Mouse (Mus musculus) ES-Bruce4 (cell line): ENCODE data around the gene Dhx37. TPM values are rescaled to one million over a fixed set of nuclear protein-coding genes. Genes with fewer than 3 reads are reported as not detected.
"Not testable (repeated sequence)": the region's sequence is repeated elsewhere in the genome, so short reads cannot be mapped to it uniquely, and the experiment has no call there.

ENCODE experiments used
- H3K27ac ChIP-seq: 2 replicates; pipeline ENCODE4 v1.5.1; 2012; ENCODE audit warnings: low read length, inconsistent platforms; ENCODE audit not compliant: insufficient read depth
- H3K27me3 ChIP-seq: 2 replicates; pipeline ENCODE4 v1.6.1; 2012; ENCODE audit warnings: mild to moderate bottlenecking, low read length, inconsistent platforms; ENCODE audit not compliant: control insufficient read depth, poor library complexity, insufficient read depth, severe bottlenecking
- H3K36me3 ChIP-seq: 2 replicates; pipeline ENCODE4 v1.6.1; 2012; ENCODE audit warnings: inconsistent platforms, mild to moderate bottlenecking, low read length, moderate library complexity; ENCODE audit not compliant: control insufficient read depth, poor library complexity, insufficient read depth, severe bottlenecking
- H3K4me1 ChIP-seq: one replicate; pipeline ENCODE4 v1.8.1; 2011; ENCODE audit warnings: low read length; ENCODE audit not compliant: control insufficient read depth, insufficient read depth
- H3K4me3 ChIP-seq: 2 replicates; pipeline ENCODE4 v1.5.1; 2011; ENCODE audit warnings: low read depth, mild to moderate bottlenecking, low read length
- H3K9ac ChIP-seq: 2 replicates; pipeline ENCODE4 v1.6.1; 2012; ENCODE audit warnings: low read depth, mild to moderate bottlenecking, inconsistent platforms; ENCODE audit not compliant: poor library complexity, severe bottlenecking
- H3K9me3 ChIP-seq: replicated peaks from 2 replicates; pipeline ENCODE4 v1.6.1; 2012; ENCODE audit warnings: mild to moderate bottlenecking, low read length, inconsistent platforms; ENCODE audit not compliant: control insufficient read depth, poor library complexity, insufficient read depth, severe bottlenecking
- CTCF ChIP-seq: IDR thresholded peaks from one replicate; pipeline ENCODE4 v1.8.1; 2011; ENCODE audit warnings: low read depth, low read length
- EP300 ChIP-seq: IDR thresholded peaks from 2 replicates; pipeline ENCODE4 v1.6.1; 2011; ENCODE audit warnings: low read depth, low read length; ENCODE audit not compliant: insufficient read depth
- POLR2A ChIP-seq: IDR thresholded peaks from one replicate; pipeline ENCODE4 v1.8.1; 2011; ENCODE audit warnings: low read length; ENCODE audit not compliant: insufficient read depth
- polyA plus RNA-seq: library from polyadenylated mRNA; stranded (reverse); fragments of >200 nt; gene quantifications from 2 replicates; pipeline ENCODE4 v1.2.4, GENCODE M21; 2011; ENCODE audit warnings: low read depth; ENCODE audit not compliant: missing spikeins, insufficient read depth, insufficient read length

Dhx37 gene
- polyA plus RNA-seq, 1 experiment, result 35.2 TPM

DNA sequence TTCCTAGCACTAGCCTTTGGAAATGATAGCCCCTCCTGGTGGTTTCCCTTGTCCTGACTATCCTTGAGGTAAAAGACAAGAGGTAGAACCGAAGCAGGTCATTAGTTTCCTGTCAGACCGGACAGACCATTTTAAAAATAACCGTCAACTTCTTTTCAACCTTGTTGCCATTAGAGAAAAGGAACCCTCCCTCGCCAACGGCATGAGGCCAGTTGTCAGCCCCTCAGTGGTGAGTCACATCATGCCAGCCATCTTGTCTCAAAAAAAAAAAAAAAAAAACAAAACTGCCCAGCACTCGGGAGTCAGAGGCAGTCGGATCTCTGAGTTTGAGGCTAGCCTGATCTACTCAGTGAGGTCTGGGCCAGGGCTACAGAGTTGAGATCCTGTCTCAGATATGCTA is 33.0 kb downstream of the Dhx37 start:
- Histone ChIP-seq H3K4me3 (no peak overlapping the region), H3K9ac (no peak overlapping the region), H3K4me1 (no peaks in the 10 kb centered on the region), H3K27me3 (no peaks in the 10 kb centered on the region), H3K27ac (peak overlapping the region; percentile 45; the same call in 1 of the 2 replicates), H3K36me3 (no peaks in the 10 kb centered on the region), H3K9me3 (no peaks in the 10 kb centered on the region)
- TF ChIP-seq POLR2A (no peak), CTCF (no peak), EP300 (0 out of 2 replicates have a peak, but pooled peaks have one; percentile 44)

- H3K27ac ChIP-seq, result peak overlapping the region; percentile 95; the same call in 1 of the 2 replicates
- H3K9me3 ChIP-seq, result no peaks in the 10 kb centered on the region
- no peaks in the 10 kb centered on the region for H3K27me3 ChIP-seq
- H3K9ac ChIP-seq, result peak overlapping the region; percentile 68
- H3K4me1 ChIP-seq, result no peaks in the 10 kb centered on the region
- TF ChIP-seq EP300 (no peak), CTCF (no peak), POLR2A (no peak)
- no peaks in the 10 kb centered on the region for H3K36me3 ChIP-seq
- no peak overlapping the region for H3K4me3 ChIP-seq
Observed at GRCm38 (mm10) chr5:125395008-125395407, 38.9 kb downstream of the Dhx37 start.

GRCm38 (mm10) chr5:125393622-125394603 is 40.0 kb downstream of the Dhx37 start:
- H3K27me3 ChIP-seq, result no peaks in the 10 kb centered on the region
- H3K9me3 ChIP-seq, result no peaks in the 10 kb centered on the region
- peak overlapping the region; percentile 95 for H3K27ac ChIP-seq
- H3K36me3 ChIP-seq, result peaks cover under 1% of the 10 kb centered on the region; the same call in 1 of the 2 replicates
- H3K4me3 ChIP-seq, result peak overlapping the region; percentile 47
- peak overlapping the region; percentile 68 for H3K9ac ChIP-seq
- TF ChIP-seq EP300 (0 out of 2 replicates have a peak, but pooled peaks have one; percentile 3), CTCF (no peak)
- H3K4me1 ChIP-seq, result no peaks in the 10 kb centered on the region

- Histone ChIP-seq H3K4me3 (peak overlapping the region; percentile 45), H3K9me3 (no peaks in the 10 kb centered on the region), H3K27ac (peak overlapping the region; percentile 95), H3K36me3 (peaks cover 9% of the 10 kb centered on the region), H3K9ac (peak overlapping the region; percentile 68), H3K27me3 (no peaks in the 10 kb centered on the region), H3K4me1 (no peaks in the 10 kb centered on the region)
- TF ChIP-seq EP300, result peak; percentile 91
- TF ChIP-seq CTCF, result no peak
- peak; percentile 69 for TF ChIP-seq POLR2A
Observed at GRCm38 (mm10) chr5:125392977-125393621, 40.8 kb downstream of the Dhx37 start.

DNA sequence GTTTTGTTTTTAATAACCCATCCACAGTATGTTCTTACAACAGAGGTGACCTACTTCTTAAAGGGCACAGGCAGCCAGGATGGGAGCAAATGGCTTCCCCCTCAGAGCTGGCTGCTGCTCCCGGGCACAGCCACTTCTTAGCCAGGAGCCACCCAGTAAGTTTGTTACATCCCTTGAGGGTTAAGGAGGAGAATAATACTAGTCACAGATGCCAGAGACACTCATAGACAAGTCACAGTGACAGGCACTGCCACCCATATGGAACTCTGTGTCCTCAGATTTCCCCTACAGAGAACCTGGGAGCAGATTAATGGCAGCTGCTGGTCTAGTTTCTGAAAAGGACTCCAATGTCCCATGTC is 41.3 kb downstream of the Dhx37 start:
- H3K9me3 ChIP-seq, result no peaks in the 10 kb centered on the region
- H3K27ac ChIP-seq, result peak overlapping the region; percentile 80
- no peaks in the 10 kb centered on the region for H3K4me1 ChIP-seq
- no peaks in the 10 kb centered on the region for H3K27me3 ChIP-seq
- peaks cover 10% of the 10 kb centered on the region for H3K36me3 ChIP-seq
- H3K4me3 ChIP-seq, result peak overlapping the region; percentile 27
- peak overlapping the region; percentile 56 for H3K9ac ChIP-seq
- TF ChIP-seq POLR2A, result no peak
- no peak for TF ChIP-seq CTCF
- no peak for TF ChIP-seq EP300

DNA sequence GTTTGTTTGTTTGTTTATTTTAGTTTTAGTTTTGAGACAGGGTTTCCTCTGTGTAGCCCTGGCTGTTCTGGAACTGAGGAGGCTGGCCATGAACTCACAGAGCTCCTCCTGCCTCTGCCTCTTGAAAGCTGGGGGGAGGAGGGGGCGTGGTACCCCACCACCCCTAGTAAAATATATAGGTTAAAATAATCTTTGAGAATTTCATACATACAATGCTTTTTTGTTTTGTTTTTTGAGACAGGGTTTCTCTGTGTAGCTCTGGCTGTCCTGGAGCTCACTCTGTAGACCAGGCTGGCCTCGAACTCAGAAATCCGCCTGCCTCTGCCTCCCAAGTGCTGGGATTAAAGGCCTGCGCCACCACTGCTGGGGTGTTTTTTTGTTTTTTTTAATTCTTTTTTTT is 41.7 kb downstream of the Dhx37 start:
- Histone ChIP-seq H3K9ac (peak overlapping the region; percentile 56), H3K36me3 (peaks cover 10% of the 10 kb centered on the region), H3K27ac (peak overlapping the region; percentile 30)
- H3K9me3 ChIP-seq, H3K4me3 ChIP-seq, H3K27me3 ChIP-seq, H3K4me1 ChIP-seq: not testable (repeated sequence)
